Mouse (Mus musculus) CD4-positive, CD25-positive, alpha-beta regulatory T cell (primary cell): Measurements from ENCODE around the gene Psmd8. TPM values are rescaled to one million over a fixed set of nuclear protein-coding genes. Genes with fewer than 3 reads are reported as not detected.

Experiments used
- polyA plus RNA-seq: library from polyadenylated mRNA; unstranded; fragments of 100-300 nt; shearing (Covaris generic); gene quantifications from one replicate; pipeline ENCODE4 v1.2.1, GENCODE M21; 2017

The Psmd8 gene
- polyA plus RNA-seq: 243 TPM

DNA sequence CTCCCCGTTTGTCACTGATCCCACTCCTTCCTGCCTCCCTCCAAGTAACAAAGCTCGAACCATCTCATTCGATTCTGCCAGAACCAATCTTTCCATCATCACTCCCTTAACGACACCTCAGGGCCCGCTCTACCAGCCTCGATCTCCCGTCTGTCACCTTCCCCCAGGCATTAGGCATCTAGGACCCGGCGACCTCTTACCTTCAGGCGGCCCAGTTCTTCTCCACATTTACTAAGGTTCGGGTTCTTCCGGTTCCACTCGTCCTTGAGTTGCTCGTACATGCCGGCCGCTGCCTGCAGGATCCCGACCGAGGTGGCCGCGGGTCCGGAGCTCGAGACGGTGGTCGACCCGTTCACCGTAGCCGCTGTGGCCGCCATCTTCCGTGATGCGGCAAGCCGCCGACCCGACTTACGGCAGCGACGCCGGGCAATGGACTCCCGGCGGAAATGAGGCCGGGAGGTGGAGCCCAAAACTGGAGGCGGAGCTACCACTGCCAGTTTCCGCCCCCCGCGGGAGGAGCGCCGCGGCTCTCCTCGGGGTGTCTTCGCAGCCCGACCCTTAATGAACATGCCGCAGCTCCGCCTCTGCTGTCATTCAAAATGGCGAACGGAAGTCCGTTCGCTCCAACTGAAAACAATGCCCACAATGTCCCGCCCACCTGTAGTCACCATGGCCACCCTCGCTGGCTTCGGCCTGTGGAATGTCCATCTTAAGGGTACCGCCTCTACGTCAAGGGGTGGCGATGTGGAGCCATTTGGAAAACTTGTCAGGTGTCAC lies at the start of gene Psmd8:
TSS of gene Psmd8 (minus strand) at position 625 of the 777 bp plus-strand sequence.

GRCm38 (mm10) chr7:29213675-29214082 lies 33.2 kb upstream of the Psmd8 start, which contains the start of gene Catsperg1:
Gene Catsperg1, minus strand, starts transcription at chr7:29214035.

GRCm38 (mm10) chr7:29170066-29170754 lies 10.3 kb downstream of the Psmd8 start, which contains the start of the genes Ggn and Spred3:
Gene Ggn, plus strand, starts transcription at chr7:29170210.
Gene Spred3, minus strand, starts transcription at chr7:29170411.

GRCm38 (mm10) chr7:29155838-29156782 lies 24.4 kb downstream of the Psmd8 start, which contains the start of gene Fam98c:
Gene Fam98c, minus strand, starts transcription at chr7:29156234.

DNA sequence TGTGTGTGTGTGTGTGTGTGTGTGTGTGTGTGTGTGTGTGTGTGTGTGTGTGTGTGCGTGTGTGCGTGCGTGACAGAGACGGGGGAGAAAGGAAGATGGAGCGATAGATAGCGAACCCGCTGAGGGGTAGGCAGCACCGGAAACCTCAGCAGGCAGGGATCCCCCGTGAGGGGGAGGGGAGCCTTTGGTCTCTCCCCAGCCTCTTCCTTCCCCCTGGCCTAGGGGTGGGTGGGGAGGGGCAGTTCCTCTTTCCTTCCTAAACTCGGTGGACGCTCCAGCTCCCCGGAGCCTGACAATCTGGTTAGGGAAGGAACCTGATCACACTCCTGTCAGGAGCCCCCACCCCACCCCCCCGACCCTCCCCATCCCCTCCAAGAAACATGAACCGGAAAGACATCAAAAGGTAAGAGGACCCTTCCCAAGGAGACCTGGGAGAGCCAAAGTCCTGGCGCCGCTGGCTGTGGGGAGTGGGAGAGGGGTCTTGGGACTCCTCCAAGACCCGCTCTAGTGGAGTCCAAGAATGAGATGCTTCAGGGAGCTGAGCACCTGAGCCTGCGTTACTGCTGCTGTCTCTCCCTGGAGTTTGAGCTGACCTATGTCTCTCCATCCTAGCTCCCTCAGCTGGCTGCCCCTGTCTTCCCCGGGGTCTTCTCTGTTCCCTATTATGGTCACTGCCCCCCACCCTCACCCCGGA lies 45.7 kb downstream of the Psmd8 start, which contains the start of gene Rasgrp4:
TSS of gene Rasgrp4 (plus strand) at position 159 of the 694 bp plus-strand sequence.

GRCm38 (mm10) chr7:29124970-29125369 lies 55.5 kb downstream of the Psmd8 start, which contains the start of gene Ryr1:
Gene Ryr1, minus strand, starts transcription at chr7:29125179.

Other genes starting within 250 kb of the Psmd8 start
- 301 TPM for gene Actn4, start 218.4 kb downstream of the Psmd8 start, polyA plus RNA-seq
- 330 TPM for gene Eif3k, start 198.8 kb downstream of the Psmd8 start, polyA plus RNA-seq
- 167 TPM for gene Map4k1, start 198.7 kb downstream of the Psmd8 start, polyA plus RNA-seq
- gene Ryr1, start 55.5 kb downstream of the Psmd8 start, polyA plus RNA-seq: 0.02 TPM
- 2.0 TPM for gene Rasgrp4, start 45.9 kb downstream of the Psmd8 start, polyA plus RNA-seq
- 76.0 TPM for gene Fam98c, start 24.5 kb downstream of the Psmd8 start, polyA plus RNA-seq
- 0.23 TPM for gene Ggn, start 10.5 kb downstream of the Psmd8 start, polyA plus RNA-seq
- 0.16 TPM for gene Spred3, start 10.3 kb downstream of the Psmd8 start, polyA plus RNA-seq
- gene Catsperg1, start 33.3 kb upstream of the Psmd8 start, polyA plus RNA-seq: 1.5 TPM
- 2.5 TPM for gene Kcnk6, start 51.8 kb upstream of the Psmd8 start, polyA plus RNA-seq
- 64.9 TPM for gene Yif1b, start 57.6 kb upstream of the Psmd8 start, polyA plus RNA-seq
- 2.6 TPM for gene 2200002D01Rik, start 67.8 kb upstream of the Psmd8 start, polyA plus RNA-seq
- 205 TPM for gene Spint2, start 101.2 kb upstream of the Psmd8 start, polyA plus RNA-seq
- not detected for gene Ppp1r14a, start 108.6 kb upstream of the Psmd8 start, polyA plus RNA-seq
- not detected for gene Dpf1, start 123.2 kb upstream of the Psmd8 start, polyA plus RNA-seq